In genomic region chr11:120236114-120236437, GRCm38 (mm10) we compare ENCODE assay signal across 8 mouse cellular contexts. TPM values are rescaled to one million over a fixed set of nuclear protein-coding genes. Genes with fewer than 3 reads are reported as not detected.
DNase-seq lines count a peak whose midpoint lies in the region; ATAC-seq and TF ChIP-seq lines count a peak whose summit lies in the region.

No protein-coding gene starts in this region.

- H3K27me3 ChIP-seq in embryonic facial prominence, embryonic 13.5 days: no peaks in the 10 kb centered on the region
- H3K27me3 ChIP-seq in intestine, embryonic 14.5 days (replicated peaks; ENCODE audit: control insufficient read depth, insufficient read depth, low read length): no peaks in the 10 kb centered on the region
- H3K27me3 ChIP-seq in midbrain, postnatal 0 days (ENCODE audit: insufficient read depth, low read length): no peaks in the 10 kb centered on the region

- 0 out of 2 replicates have a peak, but pooled peaks cover 11% of the 10 kb centered on the region for H3K36me3 ChIP-seq in embryonic facial prominence, embryonic 13.5 days
- H3K36me3 ChIP-seq in intestine, embryonic 14.5 days (ENCODE audit: control insufficient read depth, insufficient read depth, low read length): no peaks in the 10 kb centered on the region
- peaks cover 3% of the 10 kb centered on the region; the same call in 1 of the 2 replicates for H3K36me3 ChIP-seq in midbrain, postnatal 0 days (ENCODE audit: insufficient read depth, low read length)

- intact Hi-C loops in left cerebral cortex, adult 2 months (cut with DNase I): loop anchor here (1.0 to 5.0 kb wide), 2 partner anchors 48 to 111 kb away; partner anchors contain the start of gene Actg1
- intact Hi-C loops in left cerebral cortex, postnatal 14 days (cut with DNase I): no loop called here

- ATAC-seq in embryonic facial prominence, embryonic 13.5 days (ENCODE audit: insufficient number of reproducible peaks, insufficient read depth, low FRiP score, low TSS enrichment, low read depth): no peak
- no peak for ATAC-seq in intestine, embryonic 14.5 days (replicated peaks; ENCODE audit: low FRiP score, low TSS enrichment, low read depth)
- ATAC-seq in midbrain, postnatal 0 days (ENCODE audit: low FRiP score): no peak

- H3K4me3 ChIP-seq in left cerebral cortex, adult 2 months: peak overlapping the region; percentile 89
- peak overlapping the region; percentile 91 for H3K4me3 ChIP-seq in embryonic facial prominence, embryonic 13.5 days
- H3K4me3 ChIP-seq in intestine, embryonic 14.5 days (ENCODE audit: low read depth, low read length): peak overlapping the region; percentile 58
- H3K4me3 ChIP-seq in midbrain, postnatal 0 days (ENCODE audit: low read depth, low read length): peak overlapping the region; percentile 97

- H3K4me2 ChIP-seq in embryonic facial prominence, embryonic 13.5 days: peak overlapping the region; percentile 99
- H3K4me2 ChIP-seq in intestine, embryonic 14.5 days (ENCODE audit: low read length): peak overlapping the region; percentile 99
- peak overlapping the region; percentile 95 for H3K4me2 ChIP-seq in midbrain, postnatal 0 days (ENCODE audit: low read depth, low read length, poor library complexity, severe bottlenecking)

- no peak for TF ChIP-seq CTCF in left cerebral cortex, adult 2 months (IDR thresholded peaks at IDR 0.05)
- TF ChIP-seq CTCF in midbrain, postnatal 0 days (IDR thresholded peaks at IDR 0.05): no peak

- peak overlapping the region; percentile 99 for H3K9ac ChIP-seq in embryonic facial prominence, embryonic 13.5 days
- H3K9ac ChIP-seq in intestine, embryonic 14.5 days (ENCODE audit: low read length): peak overlapping the region; percentile 97
- H3K9ac ChIP-seq in midbrain, postnatal 0 days (replicated peaks; ENCODE audit: low read length, poor library complexity, severe bottlenecking): peak overlapping the region; percentile 100

- peak overlapping the region; percentile 95 for H3K27ac ChIP-seq in left cerebral cortex, adult 2 months
- peak overlapping the region; percentile 95 for H3K27ac ChIP-seq in embryonic facial prominence, embryonic 13.5 days
- H3K27ac ChIP-seq in intestine, embryonic 14.5 days (ENCODE audit: low read depth): peak overlapping the region; percentile 90
- peak overlapping the region; percentile 99 for H3K27ac ChIP-seq in midbrain, postnatal 0 days (ENCODE audit: low read depth, low read length)

- WGBS in embryonic facial prominence, embryonic 13.5 days: 4% methylated on average over 13 of the region's 13 CpGs
- WGBS in intestine, embryonic 14.5 days: 1% methylated on average over 13 of the region's 13 CpGs
- WGBS in midbrain, postnatal 0 days: 1% methylated on average over 10 of the region's 13 CpGs

- DNase-seq in left cerebral cortex, adult 2 months (ENCODE audit: extremely low spot score in 1 of 2, low spot score in 2 of 2): no peak
- no peak for DNase-seq in left cerebral cortex, postnatal 14 days (ENCODE audit: low spot score in 2 of 2)
- no peak for DNase-seq in intestine, embryonic 14.5 days (ENCODE audit: low spot score)
- no peak for DNase-seq in midbrain, postnatal 0 days (ENCODE audit: low spot score)
- DNase-seq in ovary, postnatal 14 days (ENCODE audit: low spot score): no peak
- DNase-seq in cerebellum, postnatal 14 days: no peak
- no peak for DNase-seq in yolk sac, embryonic 10.5 days (ENCODE audit: low spot score)

- H3K9me3 ChIP-seq in embryonic facial prominence, embryonic 13.5 days: no peaks in the 10 kb centered on the region
- H3K9me3 ChIP-seq in intestine, embryonic 14.5 days (ENCODE audit: control insufficient read depth, low read length): no peaks in the 10 kb centered on the region
- H3K9me3 ChIP-seq in midbrain, postnatal 0 days (ENCODE audit: low read length): no peaks in the 10 kb centered on the region

- H3K4me1 ChIP-seq in embryonic facial prominence, embryonic 13.5 days: peaks cover 47% of the 10 kb centered on the region
- H3K4me1 ChIP-seq in intestine, embryonic 14.5 days (replicated peaks; ENCODE audit: control insufficient read depth, insufficient read depth, low read length): peaks cover 43% of the 10 kb centered on the region
- H3K4me1 ChIP-seq in midbrain, postnatal 0 days (ENCODE audit: insufficient read depth, low read length): peaks cover 15% of the 10 kb centered on the region

RNA-seq across cellular contexts. Expression of gene Bahcc1, which starts 3.3 kb away (rescaled TPM):
- 10 to 100 TPM; 20.6 to 21.3 TPM for total RNA-seq in left cerebral cortex, adult 2 months (2021)
- 10 to 100 TPM; 16.4 to 17.6 TPM for total RNA-seq in left cerebral cortex, postnatal 14 days (2021)
- 13.1 and 13.9 TPM in 2 replicates for polyA plus RNA-seq in embryonic facial prominence, embryonic 13.5 days (2015; fragmentation: Nextera tagmentation; extraction: Ambion mirVana)
- polyA plus RNA-seq in intestine, embryonic 14.5 days (2014; fragmentation: Nextera tagmentation; extraction: Ambion mirVana): 12.1 and 12.7 TPM in 2 replicates
- 39.9 and 49.8 TPM in 2 replicates for total RNA-seq in midbrain, postnatal 0 days (2014; rRNA removed)
- 5.9 and 9.5 TPM in 2 replicates for polyA plus RNA-seq in midbrain, postnatal 0 days (2015; fragmentation: Nextera tagmentation; extraction: Ambion mirVana)
